Mouse (Mus musculus) neural tube, embryonic 11.5 days (tissue): Measurements from ENCODE around the gene Coq8b. TPM values are rescaled to one million over a fixed set of nuclear protein-coding genes. Genes with fewer than 3 reads are reported as not detected.
"Not testable (repeated sequence)": the region's sequence is repeated elsewhere in the genome, so short reads cannot be mapped to it uniquely, and the experiment has no call there.

Experiments used
- ATAC-seq: fragments of 200-750 bp; cut with Nextera tagmentation; 2 replicates; pipeline ENCODE4 v1.8.0; 2017; ENCODE audit warnings: moderate number of reproducible peaks, mild to moderate bottlenecking, moderate TSS enrichment, moderate library complexity; ENCODE audit not compliant: insufficient read depth, low FRiP score, low TSS enrichment
- DNase-seq: peaks from one replicate; pipeline ENCODE4 v3.0.0-alpha.2; 2015; ENCODE audit warnings: low spot score
- H3K27ac ChIP-seq: fragments of 300-500 bp; sonication (generic); 2 replicates; pipeline ENCODE4 v1.5.1; 2014; ENCODE audit warnings: low read depth, mild to moderate bottlenecking, low read length
- H3K27me3 ChIP-seq: fragments of 300-500 bp; sonication (generic); 2 replicates; pipeline ENCODE4 v1.6.1; 2014; ENCODE audit warnings: mild to moderate bottlenecking, low read length, mixed read lengths; ENCODE audit not compliant: control insufficient read depth, insufficient read depth
- H3K36me3 ChIP-seq: fragments of 300-500 bp; sonication (generic); 2 replicates; pipeline ENCODE4 v1.6.1; 2014; ENCODE audit warnings: mild to moderate bottlenecking, low read length, moderate library complexity, mixed read lengths; ENCODE audit not compliant: control insufficient read depth, insufficient read depth
- H3K4me1 ChIP-seq: fragments of 300-500 bp; sonication (generic); 2 replicates; pipeline ENCODE4 v1.6.1; 2014; ENCODE audit warnings: low read length, mixed read lengths; ENCODE audit not compliant: control insufficient read depth, insufficient read depth
- H3K4me2 ChIP-seq: fragments of 300-500 bp; sonication (generic); 2 replicates; pipeline ENCODE4 v1.6.1; 2014; ENCODE audit warnings: low read depth, mild to moderate bottlenecking, moderate library complexity
- H3K4me3 ChIP-seq: fragments of 300-500 bp; sonication (generic); 2 replicates; pipeline ENCODE4 v1.5.1; 2014; ENCODE audit warnings: low read depth, low read length
- H3K9ac ChIP-seq: fragments of 300-500 bp; sonication (generic); 2 replicates; pipeline ENCODE4 v1.6.1; 2014; ENCODE audit warnings: mild to moderate bottlenecking, low read length
- H3K9me3 ChIP-seq: fragments of 300-500 bp; sonication (generic); 2 replicates; pipeline ENCODE4 v1.6.1; 2016; ENCODE audit warnings: low read length; ENCODE audit not compliant: control insufficient read depth
- WGBS: fragments of 180-500 bp; shearing (Covaris S2); extraction: QIAGEN DNeasy Blood & Tissue Kit; methylation state at CpG from one replicate; pipeline ENCODE4 v1.1.7; 2014; 5-methylcytosine and 5-hydroxymethylcytosine counted together
- polyA plus RNA-seq: library from polyadenylated mRNA; unstranded; fragments of >200 nt; fragmentation: Nextera tagmentation; extraction: Ambion mirVana; gene quantifications from 2 replicates; pipeline ENCODE4 v1.2.1, GENCODE M21; 2014

The Coq8b gene
- polyA plus RNA-seq, 1 experiment from 2014 or later: 17.1 TPM

- Histone ChIP-seq H3K9ac (no peak overlapping the region), H3K4me1 (peaks cover 4% of the 10 kb centered on the region; the same call in 1 of the 2 replicates), H3K27ac (no peak overlapping the region), H3K27me3 (no peaks in the 10 kb centered on the region), H3K9me3 (no peaks in the 10 kb centered on the region), H3K4me3 (no peak overlapping the region), H3K36me3 (no peaks in the 10 kb centered on the region; the same call in 1 of the 2 replicates), H3K4me2 (no peak overlapping the region)
- DNase-seq (no peak), ATAC-seq (no peak)
- 90% methylated on average over 2 of the region's 2 CpGs for whole genome bisulfite sequencing
These were observed 2.9 kb downstream of the Coq8b start for GRCm38 (mm10) chr7:27235726-27236125.

- H3K9me3 ChIP-seq: no peaks in the 10 kb centered on the region
- H3K27me3 ChIP-seq: no peaks in the 10 kb centered on the region
- H3K4me1 ChIP-seq: peaks cover 4% of the 10 kb centered on the region; the same call in 1 of the 2 replicates
- H3K4me3 ChIP-seq: no peak overlapping the region
- H3K9ac ChIP-seq: no peak overlapping the region
- ATAC-seq: no peak
- no peak for DNase-seq
- 87% methylated on average over 2 of the region's 2 CpGs for WGBS
- H3K27ac ChIP-seq: no peak overlapping the region
- H3K4me2 ChIP-seq: no peak overlapping the region
- H3K36me3 ChIP-seq: no peaks in the 10 kb centered on the region; the same call in 1 of the 2 replicates
These were observed 4.7 kb downstream of the Coq8b start for GRCm38 (mm10) chr7:27237527-27237926.

GRCm38 (mm10) chr7:27238568-27238967, 5.7 kb downstream of the Coq8b start:
- Histone ChIP-seq H3K9ac (no peak overlapping the region), H3K27ac (no peak overlapping the region), H3K4me1 (peaks cover 3% of the 10 kb centered on the region; the same call in 1 of the 2 replicates), H3K36me3 (no peaks in the 10 kb centered on the region; the same call in 1 of the 2 replicates), H3K9me3 (no peaks in the 10 kb centered on the region), H3K4me3 (no peak overlapping the region), H3K27me3 (no peaks in the 10 kb centered on the region), H3K4me2 (no peak overlapping the region)
- 91% methylated on average over 5 of the region's 5 CpGs for WGBS
- DNase-seq (no peak), ATAC-seq (no peak)

GRCm38 (mm10) chr7:27243211-27243610, 10.4 kb downstream of the Coq8b start:
- WGBS: 70% methylated on average over 8 of the region's 8 CpGs
- H3K9me3 ChIP-seq: no peaks in the 10 kb centered on the region
- H3K4me2 ChIP-seq: no peak overlapping the region
- peaks cover 2% of the 10 kb centered on the region; the same call in 1 of the 2 replicates for H3K36me3 ChIP-seq
- no peaks in the 10 kb centered on the region for H3K4me1 ChIP-seq
- no peak overlapping the region for H3K9ac ChIP-seq
- no peak overlapping the region for H3K4me3 ChIP-seq
- no peaks in the 10 kb centered on the region for H3K27me3 ChIP-seq
- DNase-seq (no peak), ATAC-seq (no peak)
- no peak overlapping the region for H3K27ac ChIP-seq

- 87% methylated on average over 2 of the region's 2 CpGs for WGBS
These were observed 11.3 kb downstream of the Coq8b start for GRCm38 (mm10) chr7:27244088-27244487.

GRCm38 (mm10) chr7:27249146-27249545, 16.3 kb downstream of the Coq8b start:
- H3K36me3 ChIP-seq: 0 out of 2 replicates have a peak, but pooled peaks cover 2% of the 10 kb centered on the region
- no peak overlapping the region for H3K9ac ChIP-seq
- no peak overlapping the region for H3K4me3 ChIP-seq
- H3K27me3 ChIP-seq: no peaks in the 10 kb centered on the region
- 79% methylated on average over 2 of the region's 2 CpGs for WGBS
- H3K9me3 ChIP-seq: no peaks in the 10 kb centered on the region
- ATAC-seq (no peak), DNase-seq (no peak)
- no peak overlapping the region for H3K4me2 ChIP-seq
- H3K4me1 ChIP-seq: no peaks in the 10 kb centered on the region
- no peak overlapping the region for H3K27ac ChIP-seq

More at GRCm38 (mm10) chr7:27244088-27244487, 11.3 kb downstream of the Coq8b start:
- H3K4me2 ChIP-seq, H3K9me3 ChIP-seq, H3K4me3 ChIP-seq, H3K9ac ChIP-seq, H3K27ac ChIP-seq, ATAC-seq, H3K36me3 ChIP-seq, DNase-seq, H3K4me1 ChIP-seq, H3K27me3 ChIP-seq: not testable (repeated sequence)

- no peak for DNase-seq
- H3K27me3 ChIP-seq: no peaks in the 10 kb centered on the region
- ATAC-seq: no peak
- H3K4me2 ChIP-seq: no peak overlapping the region
- WGBS: 94% methylated on average over 5 of the region's 5 CpGs
- H3K4me3 ChIP-seq: no peak overlapping the region
- H3K9me3 ChIP-seq: no peaks in the 10 kb centered on the region
- no peak overlapping the region for H3K9ac ChIP-seq
- no peak overlapping the region for H3K27ac ChIP-seq
- H3K36me3 ChIP-seq: peaks cover 2% of the 10 kb centered on the region; the same call in 1 of the 2 replicates
- no peaks in the 10 kb centered on the region for H3K4me1 ChIP-seq
These were observed 17.1 kb downstream of the Coq8b start for GRCm38 (mm10) chr7:27249928-27250327.

- H3K4me2 ChIP-seq: no peak overlapping the region
- H3K9ac ChIP-seq: no peak overlapping the region
- WGBS: 85% methylated on average over 6 of the region's 6 CpGs
- ATAC-seq (no peak), DNase-seq (no peak)
- no peak overlapping the region for H3K4me3 ChIP-seq
- no peaks in the 10 kb centered on the region for H3K9me3 ChIP-seq
- no peak overlapping the region for H3K27ac ChIP-seq
- no peaks in the 10 kb centered on the region for H3K27me3 ChIP-seq
- no peaks in the 10 kb centered on the region; the same call in 1 of the 2 replicates for H3K36me3 ChIP-seq
- no peaks in the 10 kb centered on the region for H3K4me1 ChIP-seq
These were observed 19.1 kb downstream of the Coq8b start for GRCm38 (mm10) chr7:27251946-27252345.

GRCm38 (mm10) chr7:27255721-27256120, 22.9 kb downstream of the Coq8b start:
- H3K27me3 ChIP-seq: no peaks in the 10 kb centered on the region
- no peak for ATAC-seq
- no peak overlapping the region for H3K27ac ChIP-seq
- no peaks in the 10 kb centered on the region for H3K9me3 ChIP-seq
- DNase-seq: peak; percentile 25
- peaks cover 17% of the 10 kb centered on the region for H3K4me1 ChIP-seq
- no peak overlapping the region for H3K4me3 ChIP-seq
- WGBS: 69% methylated on average over 3 of the region's 3 CpGs
- H3K9ac ChIP-seq: no peak overlapping the region
- H3K36me3 ChIP-seq: no peaks in the 10 kb centered on the region; the same call in 1 of the 2 replicates
- no peak overlapping the region for H3K4me2 ChIP-seq
